Mouse (Mus musculus): Measurements from ENCODE around the gene Zik1. TPM values are rescaled to one million over a fixed set of nuclear protein-coding genes. Genes with fewer than 3 reads are reported as not detected.

Gene Zik1
- polyA plus RNA-seq (2012) = not detected in 2 replicates

DNA sequence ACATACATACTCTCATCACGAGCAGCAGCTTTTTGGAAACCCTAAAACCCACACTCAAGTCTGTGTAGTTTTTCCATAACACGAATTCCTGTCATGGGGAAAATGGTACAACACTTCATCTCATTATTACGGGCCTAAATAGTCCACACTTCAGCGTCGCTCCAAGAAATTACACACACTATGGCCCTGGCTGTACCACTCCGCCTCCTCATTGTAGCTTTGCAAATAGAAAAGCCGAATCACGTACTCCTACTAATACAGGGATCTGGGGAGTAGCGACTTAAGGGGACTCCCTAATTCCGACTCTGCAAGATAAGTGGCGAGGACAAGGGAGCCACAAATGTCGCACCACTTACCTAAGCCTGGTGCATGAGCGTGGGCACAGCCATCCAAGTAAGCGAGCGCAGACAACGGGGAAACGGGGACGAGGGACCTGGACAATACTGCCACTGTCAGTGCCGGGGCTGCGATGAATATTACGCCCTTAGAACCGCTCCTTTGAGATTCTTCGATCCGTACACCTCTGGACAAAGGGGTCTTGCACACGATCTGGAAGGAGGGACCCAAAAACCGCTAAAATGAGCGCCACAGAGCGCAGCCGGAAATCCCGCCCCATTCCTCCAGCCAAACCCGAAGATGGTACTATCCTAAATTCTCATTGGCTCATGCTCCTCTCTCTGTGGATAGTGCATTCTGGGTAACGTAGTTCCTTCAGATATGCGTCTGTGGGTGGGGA lies at the start of gene Zik1:
Gene Zik1 (minus strand): TSS at position 609 of the 736 bp plus-strand sequence.
- H3K36me3 ChIP-seq (ENCODE audit: control insufficient read depth) = peaks cover 26% of the 10 kb centered on the region
- no peaks in the 10 kb centered on the region for H3K27me3 ChIP-seq (ENCODE audit: control insufficient read depth)
- no peaks in the 10 kb centered on the region for H3K9me3 ChIP-seq (ENCODE audit: control insufficient read depth, low read length)
- H3K4me1 ChIP-seq (ENCODE audit: control insufficient read depth) = peaks cover 15% of the 10 kb centered on the region
- no peak for TF ChIP-seq GATA1 (IDR thresholded peaks at IDR 0.05; ENCODE audit: low read length)
- no peak for TF ChIP-seq TAL1 (IDR thresholded peaks at IDR 0.05; ENCODE audit: low read length)
- H3K4me3 ChIP-seq (replicated peaks) = peak within 1 kb of the TSS; percentile 80

- Histone ChIP-seq H3K4me3 (replicated peaks) (peak overlapping the region; percentile 80), H3K36me3 (ENCODE audit: control insufficient read depth) (peaks cover 20% of the 10 kb centered on the region), H3K4me1 (ENCODE audit: control insufficient read depth) (peaks cover 15% of the 10 kb centered on the region), H3K27me3 (ENCODE audit: control insufficient read depth) (no peaks in the 10 kb centered on the region), H3K9me3 (ENCODE audit: control insufficient read depth, low read length) (no peaks in the 10 kb centered on the region)
- TF ChIP-seq GATA1 (IDR thresholded peaks at IDR 0.05; ENCODE audit: low read length) (no peak), TAL1 (IDR thresholded peaks at IDR 0.05; ENCODE audit: low read length) (no peak)
Observed at GRCm38 (mm10) chr7:10495578-10495977, 384 bp upstream of the Zik1 start.

DNA sequence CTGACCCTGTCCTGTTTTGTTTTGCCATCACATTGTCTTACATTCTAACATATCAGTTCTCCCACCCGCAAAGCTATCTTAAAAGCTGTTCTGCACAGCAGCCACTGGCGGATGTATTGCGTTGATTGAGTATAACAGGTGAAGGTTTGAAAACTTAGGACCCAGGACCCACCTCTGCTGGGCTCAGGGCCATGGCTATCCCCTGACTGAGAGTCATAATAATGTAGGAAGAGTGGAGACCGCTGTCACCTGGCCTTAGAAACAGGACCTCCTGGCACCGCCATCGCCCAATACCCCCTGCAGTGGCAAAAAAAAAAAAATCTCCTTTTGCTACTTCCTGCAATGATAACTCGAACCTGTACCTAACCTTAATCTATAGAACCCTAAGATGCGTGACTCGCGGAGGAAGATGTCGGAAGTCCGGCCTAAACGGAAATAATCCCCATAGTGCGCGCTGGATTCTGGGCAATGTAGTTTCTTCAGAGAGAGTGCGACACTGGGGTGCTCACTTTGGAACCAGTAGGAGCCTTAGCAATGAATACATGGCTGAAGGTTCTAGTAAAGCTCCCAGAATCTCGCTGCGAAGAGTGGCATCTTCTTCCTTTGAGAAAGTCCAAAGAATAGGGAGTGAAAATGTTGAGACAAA lies 14.5 kb downstream of the Zik1 start:
- no peak for TF ChIP-seq TAL1 (IDR thresholded peaks at IDR 0.05; ENCODE audit: low read length)
- no peak for TF ChIP-seq GATA1 (IDR thresholded peaks at IDR 0.05; ENCODE audit: low read length)
- no peaks in the 10 kb centered on the region for H3K9me3 ChIP-seq (ENCODE audit: control insufficient read depth, low read length)
- no peaks in the 10 kb centered on the region for H3K4me1 ChIP-seq (ENCODE audit: control insufficient read depth)
- no peaks in the 10 kb centered on the region for H3K36me3 ChIP-seq (ENCODE audit: control insufficient read depth)
- no peak overlapping the region for H3K4me3 ChIP-seq (replicated peaks)
- no peaks in the 10 kb centered on the region for H3K27me3 ChIP-seq (ENCODE audit: control insufficient read depth)

DNA sequence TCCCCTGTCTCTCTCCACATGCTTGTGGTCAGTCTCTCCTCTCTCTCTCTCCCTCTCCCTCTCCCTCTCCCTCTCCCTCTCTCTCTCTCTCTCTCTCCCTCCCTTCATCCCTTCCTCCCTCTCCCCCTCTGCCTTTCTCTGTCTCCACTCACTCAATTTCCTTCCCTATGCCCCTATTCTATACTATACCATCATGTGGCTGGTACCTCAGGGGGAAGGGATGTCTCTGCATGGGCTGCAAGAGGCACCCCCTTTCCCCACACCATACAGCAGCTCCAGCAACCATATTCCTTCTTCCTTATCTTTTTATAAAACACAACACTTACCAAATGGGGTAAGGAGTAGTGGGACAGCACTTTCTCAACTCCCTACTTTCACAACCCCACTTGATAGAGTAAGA lies 15.4 kb downstream of the Zik1 start:
- H3K36me3 ChIP-seq (ENCODE audit: control insufficient read depth) = no peaks in the 10 kb centered on the region
- H3K4me3 ChIP-seq (replicated peaks) = no peak overlapping the region
- no peak for TF ChIP-seq GATA1 (IDR thresholded peaks at IDR 0.05; ENCODE audit: low read length)
- no peak for TF ChIP-seq TAL1 (IDR thresholded peaks at IDR 0.05; ENCODE audit: low read length)
- H3K9me3 ChIP-seq (ENCODE audit: control insufficient read depth, low read length) = no peaks in the 10 kb centered on the region
- no peaks in the 10 kb centered on the region for H3K27me3 ChIP-seq (ENCODE audit: control insufficient read depth)
- no peaks in the 10 kb centered on the region for H3K4me1 ChIP-seq (ENCODE audit: control insufficient read depth)

- H3K9me3 ChIP-seq (ENCODE audit: control insufficient read depth, low read length) = no peaks in the 10 kb centered on the region
- H3K4me1 ChIP-seq (ENCODE audit: control insufficient read depth) = no peaks in the 10 kb centered on the region
Observed at GRCm38 (mm10) chr7:10458166-10458565, 37.0 kb downstream of the Zik1 start.

DNA sequence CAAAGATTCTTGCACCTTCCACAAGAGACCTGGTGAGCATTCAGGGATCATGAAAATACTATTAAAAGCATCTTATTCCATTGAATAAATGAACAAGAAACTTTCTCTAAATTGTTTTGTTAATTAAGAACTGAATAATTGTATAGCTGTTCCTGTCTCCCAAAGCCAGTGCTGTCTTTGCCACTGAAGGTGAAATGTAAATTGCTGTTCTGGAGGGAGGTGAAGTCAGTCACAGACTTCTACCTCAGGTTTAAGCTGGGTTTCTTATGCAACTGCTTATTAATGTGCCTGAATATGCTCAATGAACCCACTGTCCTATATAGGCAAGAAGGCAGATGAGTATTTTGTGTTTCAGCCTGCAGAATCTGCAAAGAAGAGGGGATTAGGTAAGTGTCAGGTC lies 52.2 kb downstream of the Zik1 start, which contains the start of gene Vmn1r67:
Gene Vmn1r67 (plus strand): TSS at position 301 of the 400 bp plus-strand sequence.
- Histone ChIP-seq H3K4me1 (ENCODE audit: control insufficient read depth) (no peaks in the 10 kb centered on the region), H3K4me3 (replicated peaks) (no peak within 1 kb of the TSS), H3K9me3 (ENCODE audit: control insufficient read depth, low read length) (no peaks in the 10 kb centered on the region), H3K27me3 (ENCODE audit: control insufficient read depth) (no peaks in the 10 kb centered on the region), H3K36me3 (ENCODE audit: control insufficient read depth) (no peaks in the 10 kb centered on the region)
- TF ChIP-seq GATA1 (IDR thresholded peaks at IDR 0.05; ENCODE audit: low read length) = no peak
- TF ChIP-seq TAL1 (IDR thresholded peaks at IDR 0.05; ENCODE audit: low read length) = no peak

More at GRCm38 (mm10) chr7:10458166-10458565, 37.0 kb downstream of the Zik1 start:
- Histone ChIP-seq H3K36me3 (ENCODE audit: control insufficient read depth) (no peaks in the 10 kb centered on the region), H3K27me3 (ENCODE audit: control insufficient read depth) (no peaks in the 10 kb centered on the region), H3K4me3 (replicated peaks) (no peak overlapping the region)
- TF ChIP-seq TAL1 (IDR thresholded peaks at IDR 0.05; ENCODE audit: low read length) (no peak), GATA1 (IDR thresholded peaks at IDR 0.05; ENCODE audit: low read length) (no peak)

Other genes starting within 250 kb of the Zik1 start
- gene Vmn1r66, start 217.4 kb downstream of the Zik1 start, polyA plus RNA-seq (2012) = not detected in 2 replicates
- gene Vmn1r67, start 52.1 kb downstream of the Zik1 start, polyA plus RNA-seq (2012) = not detected in 2 replicates
- 0.01 TPM in 1 of 2 replicates, not detected in the other for gene Vmn1r68, start 63.1 kb upstream of the Zik1 start, polyA plus RNA-seq (2012)
- gene Vmn1r69, start 118.3 kb upstream of the Zik1 start, polyA plus RNA-seq (2012) = not detected in 2 replicates
- not detected in 2 replicates for gene Vmn1r70, start 136.1 kb upstream of the Zik1 start, polyA plus RNA-seq (2012)
- not detected in 2 replicates for gene Nlrp4b, start 192.4 kb upstream of the Zik1 start, polyA plus RNA-seq (2012)